Mouse (Mus musculus) lung, postnatal 14 days (tissue): ENCODE measurements at regions not wholly inside any gene's neighbourhood (a gene's known extent, or its start where the extent isn't known, plus 50 kb on each side); places are given as distances from the start of the nearest gene placed in this dataset.

ENCODE experiments used
- DNase-seq: peaks from one replicate; pipeline ENCODE4 v3.0.0; 2021

DNA sequence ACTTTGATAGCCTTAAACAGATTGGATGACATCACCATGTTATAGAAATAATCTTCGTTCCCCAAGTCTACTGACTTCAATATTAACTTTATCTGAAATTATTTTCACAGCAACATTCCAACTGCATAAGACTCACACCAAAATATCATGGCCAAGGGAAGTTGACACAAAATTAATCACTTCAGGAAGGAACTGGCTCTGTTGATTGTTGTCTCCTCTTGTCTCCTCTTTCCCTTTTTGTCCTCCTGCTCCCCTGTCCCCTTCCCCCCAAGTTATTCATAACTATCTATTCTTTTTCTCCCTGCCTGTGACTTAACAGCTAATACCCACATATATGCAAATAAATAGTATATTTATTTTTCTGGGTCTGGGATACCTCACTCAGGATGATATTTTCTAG lies 67.6 kb upstream of the Arsj start:
- DNase-seq = no peak

DNA sequence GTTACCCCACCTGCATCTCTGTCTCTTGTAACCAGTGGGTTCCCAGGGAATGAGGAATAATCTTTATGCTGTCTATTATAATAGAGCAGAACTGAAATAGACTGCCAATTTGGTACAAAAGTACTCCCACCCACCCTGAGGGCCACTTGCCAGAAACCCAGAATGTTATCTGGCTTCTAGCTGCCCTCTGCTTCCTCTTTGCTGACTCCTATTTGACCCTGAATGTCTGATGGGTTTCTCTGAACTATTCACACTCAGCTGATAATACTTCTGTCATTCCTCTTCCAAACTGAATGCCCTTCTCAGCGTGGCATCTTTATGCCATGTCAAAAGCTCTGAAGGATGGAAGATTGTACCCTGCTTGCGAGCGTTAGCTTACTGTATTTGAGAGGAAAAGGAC lies 64.2 kb upstream of the Arsj start:
- no peak for DNase-seq

DNA sequence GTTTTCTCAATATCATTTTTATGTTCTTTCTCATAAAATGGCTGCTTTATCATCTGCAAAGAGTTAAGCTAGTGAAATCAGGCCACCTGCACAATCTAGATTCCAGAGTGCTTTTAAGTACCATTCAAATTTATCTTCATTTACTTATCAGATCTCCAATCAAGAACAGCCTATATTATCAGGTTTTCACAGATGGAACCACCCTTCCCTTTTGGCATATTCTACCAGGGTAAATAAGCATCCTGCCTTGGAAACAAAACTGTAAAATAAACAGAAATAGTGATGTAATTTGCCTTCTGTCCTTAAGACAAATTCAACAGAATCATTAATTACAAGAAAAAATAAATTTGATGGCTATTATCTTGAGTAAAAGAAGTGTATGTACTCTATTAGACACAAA lies 55.2 kb upstream of the Arsj start:
- no peak for DNase-seq
